Mouse (Mus musculus): Measurements from ENCODE around the gene Camsap1.

DNA sequence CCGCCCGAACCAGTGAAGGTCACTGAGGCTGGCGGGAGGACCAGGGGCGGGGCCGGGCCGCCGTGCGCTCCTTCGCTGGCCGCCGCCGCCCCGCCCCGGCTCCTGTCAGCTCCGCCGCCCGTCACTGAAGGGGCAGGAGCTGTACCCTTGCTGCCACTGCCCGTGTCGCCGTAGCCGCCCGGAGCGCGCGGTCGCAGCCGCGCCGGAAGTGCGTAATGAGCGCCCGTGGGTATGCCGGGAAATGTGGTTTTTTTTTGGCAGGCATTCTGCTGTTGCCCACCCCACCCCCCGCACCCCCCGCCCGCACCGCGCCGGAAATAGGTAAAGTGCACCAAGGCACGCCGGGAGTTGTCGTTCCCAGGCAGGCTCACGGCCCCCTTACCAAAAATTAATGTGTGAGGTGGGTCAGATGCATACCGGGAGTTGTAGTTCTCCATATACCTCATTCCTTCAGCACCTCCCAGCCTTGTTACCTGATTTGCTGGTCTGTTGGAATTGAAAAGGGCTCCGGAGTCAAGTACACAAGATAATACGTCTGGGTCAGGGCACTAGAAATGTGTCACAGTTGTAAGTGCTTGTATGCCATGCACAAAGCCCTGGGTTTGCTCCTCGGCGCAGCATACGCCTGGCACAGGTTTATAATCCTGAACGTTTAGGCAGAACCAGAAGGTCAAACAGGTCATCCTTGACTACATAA, 38.6 kb upstream of the Camsap1 start, which contains the start of gene Ubac1:
- TF ChIP-seq EP300 (IDR thresholded peaks at IDR 0.05; ENCODE audit: low read depth) (no peak), CTCF (IDR thresholded peaks at IDR 0.05; ENCODE audit: low read depth) (no peak)

Data from liver, postnatal 0 days (tissue).